Mouse (Mus musculus) induced T-regulatory cell, adult 2 months (primary cell): Measurements from ENCODE around the gene Nr1h2.
A peak's percentile ranks its signal among the peaks of the same experiment; 100 is the strongest.

ENCODE experiments used
- DNase-seq: peaks from one replicate; pipeline ENCODE4 v3.0.0-alpha.2; 2012; ENCODE audit warnings: low read depth

Gene Nr1h2

DNA sequence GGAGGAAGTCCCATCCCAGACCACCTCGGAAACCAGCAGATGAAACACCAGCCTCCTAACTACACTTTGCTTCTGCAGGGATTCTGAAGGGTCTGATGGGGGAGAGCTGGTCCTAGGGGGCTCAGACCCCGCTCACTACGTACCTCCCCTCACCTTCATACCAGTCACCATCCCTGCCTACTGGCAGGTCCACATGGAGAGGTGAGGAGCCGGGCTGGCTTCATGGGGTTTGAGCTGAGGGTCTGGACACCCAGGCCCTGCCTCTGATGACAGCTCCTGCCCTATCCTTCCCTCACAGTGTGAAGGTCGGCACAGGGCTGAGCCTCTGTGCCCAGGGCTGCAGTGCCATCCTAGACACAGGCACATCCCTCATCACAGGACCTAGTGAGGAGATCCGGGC lies 31.2 kb upstream of the Nr1h2 start:
- no peak for DNase-seq

DNA sequence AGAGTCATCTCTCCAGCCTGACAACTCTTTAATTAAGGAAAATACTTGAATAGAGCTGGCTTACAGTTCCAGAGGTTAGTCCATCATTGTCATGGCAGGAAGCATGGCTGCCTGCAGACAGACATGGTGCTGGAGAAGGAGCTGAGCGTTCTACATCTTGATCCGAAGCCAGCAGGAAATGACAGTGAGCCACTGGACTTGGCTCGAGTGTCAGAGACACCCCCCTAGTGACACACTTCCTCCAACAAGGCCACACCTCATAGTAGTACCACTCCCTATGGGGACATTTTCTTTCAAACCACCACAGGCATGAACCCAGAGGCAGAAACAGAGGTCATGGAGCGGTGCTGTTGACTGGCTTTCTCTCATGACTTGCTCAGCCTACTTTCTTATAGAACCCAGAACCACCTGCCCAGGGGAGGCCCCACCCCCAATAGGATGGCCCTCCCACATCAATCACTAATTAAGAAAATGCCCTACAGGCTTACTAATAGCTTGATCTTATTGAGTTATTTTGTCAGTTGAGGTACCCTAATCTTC lies 30.6 kb upstream of the Nr1h2 start:
- no peak for DNase-seq

DNA sequence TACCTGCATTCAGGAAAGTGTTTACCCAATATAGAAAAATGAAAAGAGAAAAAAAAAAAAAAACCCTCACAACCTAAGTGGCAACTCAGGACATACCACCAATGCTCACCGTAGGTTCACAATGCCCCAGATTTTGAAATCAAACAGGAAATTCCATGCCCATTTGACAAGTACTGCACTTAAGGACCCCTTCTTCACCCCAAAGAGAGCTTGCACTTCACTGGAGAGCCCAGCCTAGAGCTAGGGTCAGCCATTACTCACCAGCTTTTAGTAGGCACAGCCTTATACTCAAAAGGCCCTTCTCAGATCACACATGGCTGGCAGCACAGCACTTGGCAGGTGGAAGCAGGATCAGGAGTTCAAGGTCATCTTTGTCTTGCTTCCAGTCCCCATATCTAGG lies 29.4 kb upstream of the Nr1h2 start:
- DNase-seq, result no peak

DNA sequence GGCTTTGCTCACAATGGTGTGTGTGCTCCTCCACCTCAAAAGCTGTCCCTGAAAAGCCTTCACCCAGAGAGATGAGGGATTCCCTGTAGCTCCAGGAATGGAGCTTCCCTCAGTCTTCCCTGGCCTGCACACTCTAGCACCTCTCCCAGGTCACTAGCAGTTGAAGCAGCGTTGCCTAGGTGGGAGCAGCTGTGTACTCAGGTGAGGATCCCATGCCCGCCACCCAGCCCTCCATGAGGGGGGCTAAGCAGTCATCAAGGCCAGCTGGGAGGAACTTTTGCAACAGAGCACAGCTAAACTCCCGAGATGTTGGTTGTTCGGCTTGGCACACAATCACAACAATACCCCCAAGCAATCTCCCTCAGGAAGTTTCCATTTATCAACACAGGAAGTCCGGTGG lies 29.0 kb upstream of the Nr1h2 start:
- DNase-seq, result no peak

DNA sequence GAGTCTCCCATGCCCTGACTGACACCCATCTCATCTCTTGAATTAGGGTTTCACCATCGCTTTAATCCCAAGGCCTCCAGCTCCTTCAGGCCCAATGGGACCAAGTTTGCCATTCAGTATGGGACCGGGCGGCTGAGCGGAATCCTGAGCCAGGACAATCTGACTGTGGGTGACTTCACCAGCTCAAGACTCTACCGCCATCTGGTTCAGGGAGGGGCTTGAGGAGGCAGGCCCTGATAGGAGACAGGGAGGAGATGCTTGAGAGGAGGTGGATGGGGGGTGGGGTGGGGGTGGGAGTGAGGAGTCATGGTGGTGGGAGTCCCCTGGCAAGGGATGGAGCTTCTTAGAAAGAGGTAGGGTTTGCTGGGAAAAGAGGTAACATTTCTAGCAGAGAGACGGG lies 27.9 kb upstream of the Nr1h2 start:
- no peak for DNase-seq

DNA sequence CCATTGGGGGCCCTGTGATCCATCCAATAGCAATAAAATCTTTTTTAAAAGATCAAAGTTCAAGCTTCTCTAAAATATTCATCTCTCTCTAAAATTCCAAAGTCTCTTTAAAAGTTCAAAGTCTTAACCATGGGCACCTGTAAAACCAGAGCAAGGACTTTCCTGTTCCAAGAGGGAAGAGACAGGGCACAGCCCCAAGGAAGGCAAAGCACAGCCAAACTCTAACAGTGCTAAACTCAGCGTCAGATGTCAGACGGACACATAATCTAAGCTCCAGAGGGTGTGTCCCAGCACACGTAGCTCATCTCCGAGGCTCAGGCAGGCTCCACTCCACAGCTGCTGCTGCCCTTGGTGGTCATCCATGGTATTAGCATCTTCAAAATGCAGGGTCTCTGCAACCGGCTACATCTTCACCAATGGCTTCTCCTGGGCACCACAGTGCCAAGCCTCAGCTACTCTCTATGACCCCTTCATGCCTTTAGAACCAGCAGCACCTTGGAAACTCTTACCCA lies 22.6 kb upstream of the Nr1h2 start:
- no peak for DNase-seq

DNA sequence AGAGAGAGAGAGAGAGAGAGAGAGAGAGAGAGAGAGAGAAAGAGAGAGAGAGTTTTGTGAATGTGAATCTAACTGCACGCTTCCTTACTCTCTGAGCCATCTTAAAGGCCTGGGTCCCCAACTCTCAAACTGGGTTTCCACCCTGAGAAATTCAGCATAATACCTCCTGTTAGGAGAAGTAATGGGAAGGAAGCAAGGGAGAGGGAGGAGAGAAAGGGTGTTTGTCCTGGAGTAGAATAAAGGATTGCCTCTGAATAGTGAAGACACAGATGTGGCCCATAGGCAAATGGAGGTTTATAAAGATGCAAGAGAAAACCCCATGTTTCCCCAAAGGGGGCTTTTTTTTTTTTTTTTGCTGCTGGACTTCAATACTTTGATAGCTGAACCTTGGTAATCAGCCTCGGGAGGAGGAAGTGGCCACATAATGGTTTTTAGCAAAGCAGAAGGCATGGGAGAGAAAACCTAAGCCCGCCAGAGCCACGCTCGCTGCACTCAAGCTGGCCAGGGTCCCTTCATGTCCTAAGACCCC lies 19.3 kb upstream of the Nr1h2 start:
- DNase-seq, result no peak

DNA sequence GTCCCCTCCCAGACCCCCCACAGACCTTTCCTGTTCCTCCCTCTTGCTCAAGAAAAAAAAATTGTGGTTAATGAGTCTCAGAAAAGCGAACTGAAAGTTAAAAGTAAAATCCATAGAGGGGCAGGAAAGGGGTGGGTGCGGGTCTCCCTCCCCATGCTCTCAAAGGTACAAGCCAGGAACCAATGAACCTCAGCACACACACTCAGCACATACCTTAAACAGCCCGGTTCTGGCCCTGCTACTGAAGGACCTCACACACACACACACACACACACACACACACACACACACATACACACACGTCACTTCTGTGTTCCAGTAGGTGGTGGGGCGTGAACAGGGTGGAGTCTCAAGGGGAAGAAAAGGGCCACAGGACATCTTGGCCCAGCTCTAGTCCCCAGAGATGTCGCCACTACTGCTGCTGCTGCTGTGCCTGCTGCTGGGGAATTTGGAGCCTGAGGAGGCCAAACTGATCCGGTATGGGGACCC lies 18.5 kb upstream of the Nr1h2 start, which contains the start of gene Napsa:
Gene Napsa, plus strand, starts transcription at position 168 of the 489 bp plus-strand sequence.
- no peak for DNase-seq

DNA sequence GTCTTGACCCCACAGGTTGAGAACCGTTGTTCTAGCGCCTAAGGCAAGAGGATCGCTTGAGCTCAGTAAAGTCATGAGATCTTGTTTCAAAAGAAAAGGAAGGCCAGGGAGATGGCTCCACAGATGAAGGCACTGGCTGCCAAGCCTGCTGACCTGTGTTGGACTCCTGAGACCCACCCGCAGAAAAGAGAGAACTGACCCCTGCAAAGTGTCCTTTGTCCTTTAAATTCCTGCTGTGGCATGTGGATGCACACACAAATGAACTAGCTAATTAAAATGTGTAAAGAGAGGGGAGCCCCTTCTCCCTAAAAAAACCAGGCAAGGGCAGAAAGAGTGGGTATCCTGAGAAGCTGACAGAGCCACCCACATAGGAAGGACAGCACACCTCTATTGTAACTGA lies 18.1 kb upstream of the Nr1h2 start:
- DNase-seq, result no peak

DNA sequence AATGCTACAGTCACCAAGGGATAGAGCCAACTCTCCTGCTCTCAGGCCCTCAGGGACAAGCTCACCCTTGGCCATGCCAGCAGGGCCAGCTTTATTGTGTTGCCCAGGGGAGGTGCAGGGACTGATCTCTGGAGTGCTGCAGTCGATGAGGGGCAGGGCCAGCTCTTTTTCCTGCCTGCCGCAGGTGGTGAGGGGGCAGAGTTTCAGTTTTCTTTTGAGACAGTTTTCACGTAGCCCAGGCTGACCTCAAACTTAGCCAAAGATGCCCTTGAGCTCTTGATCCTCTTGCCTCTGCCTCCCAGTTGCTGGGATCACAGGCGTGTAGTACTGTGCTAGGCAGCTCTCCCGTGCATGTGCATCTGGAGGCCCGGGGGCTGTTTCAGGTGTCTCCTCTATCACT lies 17.2 kb upstream of the Nr1h2 start:
- no peak for DNase-seq

DNA sequence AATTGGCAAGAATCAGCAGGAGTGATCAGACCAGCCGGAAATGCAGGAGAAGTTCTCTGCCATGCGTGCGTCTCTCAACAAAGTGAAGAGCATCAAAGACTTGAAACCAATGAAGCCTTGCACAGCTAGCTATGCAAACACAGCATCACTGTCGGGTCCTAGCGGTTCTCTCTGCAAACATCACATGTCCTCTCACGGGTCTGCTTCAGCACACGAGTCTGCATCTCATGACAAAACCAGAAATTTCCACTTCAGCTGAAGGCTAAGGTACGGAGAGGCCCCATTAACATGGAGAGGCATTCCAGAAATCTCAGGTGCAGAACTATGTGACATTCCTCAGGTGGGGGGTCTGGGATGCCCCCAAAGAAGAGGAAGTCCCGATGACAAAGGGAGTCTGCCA lies 15.1 kb upstream of the Nr1h2 start:
- no peak for DNase-seq

DNA sequence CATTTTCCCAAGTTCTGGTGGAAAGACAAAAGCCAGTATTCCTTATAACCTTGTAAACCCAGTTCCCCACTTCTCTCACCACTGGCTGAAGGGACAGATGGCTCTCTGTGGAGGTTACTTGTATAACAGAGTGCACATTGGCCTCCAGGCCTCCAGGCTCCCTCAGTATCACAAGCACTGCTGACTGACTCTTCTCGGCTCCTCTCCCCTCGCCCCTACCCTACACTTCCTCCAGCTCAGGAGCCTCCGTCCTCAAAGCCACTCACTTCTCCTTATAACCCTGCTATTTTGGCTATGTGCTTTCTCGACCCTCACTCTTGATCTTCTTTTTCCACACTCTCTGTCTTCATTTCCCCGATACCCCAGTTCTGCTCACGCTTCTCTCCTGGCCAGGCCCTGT lies 11.7 kb upstream of the Nr1h2 start:
- DNase-seq, result no peak

DNA sequence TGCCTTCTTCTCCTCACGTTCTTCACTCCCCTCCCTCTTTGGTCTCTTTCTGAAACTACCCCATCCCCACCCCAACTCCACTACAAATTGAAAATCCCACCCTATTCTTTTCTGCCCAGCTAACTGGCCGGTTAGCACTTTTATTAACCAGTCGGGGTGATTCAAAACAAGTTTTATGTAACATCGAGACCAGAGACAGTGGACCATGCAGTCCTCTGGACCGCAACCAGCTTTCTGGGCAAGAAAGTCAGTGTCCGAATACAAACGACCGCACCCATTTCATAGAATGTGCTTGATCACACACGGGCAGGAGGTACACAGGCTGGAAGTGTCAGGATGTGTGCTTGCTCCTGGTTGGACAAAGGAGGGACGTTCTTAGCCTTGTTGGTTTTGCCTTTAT lies 10.7 kb upstream of the Nr1h2 start:
- no peak for DNase-seq

DNA sequence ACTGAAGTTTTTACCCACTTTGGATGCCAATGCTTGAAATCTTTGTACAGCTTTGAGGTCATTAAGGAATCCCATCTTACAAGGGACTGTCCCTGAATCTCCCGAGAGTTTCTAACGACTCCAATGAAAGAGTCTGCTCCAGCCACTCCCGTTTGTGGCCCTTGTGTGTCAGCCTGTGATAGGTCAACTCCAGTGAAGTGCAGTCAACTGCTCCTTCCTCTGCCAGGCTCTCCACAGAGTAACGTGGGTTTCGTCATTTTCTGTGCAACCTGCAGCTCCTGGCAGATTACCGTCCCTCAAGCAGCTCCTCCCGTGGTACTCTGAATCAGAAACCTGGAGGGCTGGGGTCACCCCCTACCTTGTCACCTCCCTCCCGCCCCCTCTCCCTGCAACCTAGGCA lies 9.5 kb upstream of the Nr1h2 start:
- DNase-seq, result no peak

DNA sequence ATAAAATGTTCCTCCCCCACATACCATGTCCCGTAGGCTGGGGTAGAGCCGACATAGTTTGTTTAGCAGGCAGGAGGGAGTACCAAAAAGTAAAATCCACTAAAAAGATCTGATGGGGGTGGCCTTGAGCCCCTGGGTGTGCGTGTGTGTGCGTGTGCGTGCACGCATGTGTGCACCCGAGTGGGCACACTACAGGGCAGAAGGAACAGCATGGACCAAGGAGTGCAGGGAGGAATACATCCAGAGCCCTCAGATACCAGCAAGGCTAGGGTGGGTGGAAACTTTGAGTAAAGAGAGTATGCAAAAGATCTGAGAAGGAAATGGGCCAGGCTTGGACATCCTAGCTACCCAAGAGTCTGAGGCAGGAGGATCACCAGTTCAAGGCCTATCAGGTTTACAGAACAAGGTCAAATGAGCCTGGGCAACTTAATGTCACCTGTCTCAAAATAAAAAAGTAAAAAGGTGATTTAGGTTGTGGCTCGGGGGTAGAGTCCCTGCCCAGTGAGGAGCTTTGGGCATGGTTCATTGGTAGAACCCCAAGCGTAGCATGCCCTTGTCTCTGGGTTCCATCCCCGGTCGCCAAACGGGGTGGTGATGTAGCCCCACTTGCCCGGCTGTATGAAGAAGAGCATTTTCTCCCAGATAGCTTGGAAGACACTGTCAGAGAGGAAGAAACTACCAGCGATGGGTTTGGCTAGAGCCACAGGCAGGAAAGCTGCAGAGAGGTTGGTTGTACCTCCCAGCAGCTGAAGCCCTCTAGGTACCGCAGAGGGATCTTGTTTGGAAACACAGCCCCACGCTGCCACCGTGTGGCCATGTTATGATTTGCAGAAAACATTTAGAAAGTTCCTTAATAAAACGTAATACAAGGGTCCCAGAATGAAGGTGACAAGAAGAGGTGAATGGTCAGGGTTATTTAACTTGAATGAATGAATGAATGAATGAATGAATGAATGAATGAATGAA lies 7.0 kb upstream of the Nr1h2 start:
- DNase-seq, result peak; percentile 90

DNA sequence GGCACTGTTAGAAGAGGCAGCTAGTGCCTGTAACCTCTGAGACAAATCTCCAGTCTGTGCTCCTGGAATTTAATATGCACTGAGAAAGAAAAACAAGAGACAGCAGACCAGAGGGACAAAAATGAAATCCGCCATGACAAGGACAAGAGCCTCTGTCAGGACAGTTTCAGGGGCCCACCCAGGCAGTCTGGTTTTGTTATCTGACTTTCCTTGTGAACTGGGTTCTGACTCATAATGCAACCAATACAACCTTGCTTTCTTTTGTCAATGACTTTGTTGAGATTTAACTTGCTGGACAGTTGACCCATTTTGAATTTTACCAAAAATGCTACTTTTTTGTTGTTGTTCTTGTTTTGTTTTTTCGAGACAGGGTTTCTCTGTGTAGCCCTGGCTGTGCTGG lies 3.9 kb upstream of the Nr1h2 start:
- DNase-seq, result no peak

DNA sequence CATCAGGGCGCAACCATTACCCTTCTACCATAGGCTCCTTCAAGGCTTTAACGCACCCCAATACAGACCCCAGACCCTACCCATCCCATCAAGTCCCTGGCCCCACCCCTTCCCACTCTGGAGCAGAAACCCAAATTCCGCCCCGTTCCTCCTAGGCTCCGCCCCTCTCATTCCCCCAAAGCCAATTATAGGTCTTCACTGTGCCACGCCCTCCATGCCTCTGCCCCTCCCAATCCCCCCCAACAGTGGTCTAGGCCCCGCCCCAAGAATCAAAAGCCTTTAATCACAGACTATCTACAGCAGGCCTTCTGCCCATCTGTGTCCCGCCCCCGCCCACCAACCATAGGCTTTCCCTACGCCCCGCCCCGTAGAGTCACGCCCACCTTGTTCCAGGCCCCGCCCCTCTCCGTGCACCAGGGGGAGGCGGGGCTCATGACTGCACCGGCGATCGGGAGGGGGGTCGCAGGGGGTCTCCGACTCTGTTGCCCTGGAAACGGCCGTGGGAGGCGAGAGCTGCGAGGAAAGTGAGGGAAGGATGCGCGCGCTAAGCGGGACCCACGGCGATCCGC lies 471 bp downstream of the Nr1h2 start:
- DNase-seq, result peak; percentile 91

DNA sequence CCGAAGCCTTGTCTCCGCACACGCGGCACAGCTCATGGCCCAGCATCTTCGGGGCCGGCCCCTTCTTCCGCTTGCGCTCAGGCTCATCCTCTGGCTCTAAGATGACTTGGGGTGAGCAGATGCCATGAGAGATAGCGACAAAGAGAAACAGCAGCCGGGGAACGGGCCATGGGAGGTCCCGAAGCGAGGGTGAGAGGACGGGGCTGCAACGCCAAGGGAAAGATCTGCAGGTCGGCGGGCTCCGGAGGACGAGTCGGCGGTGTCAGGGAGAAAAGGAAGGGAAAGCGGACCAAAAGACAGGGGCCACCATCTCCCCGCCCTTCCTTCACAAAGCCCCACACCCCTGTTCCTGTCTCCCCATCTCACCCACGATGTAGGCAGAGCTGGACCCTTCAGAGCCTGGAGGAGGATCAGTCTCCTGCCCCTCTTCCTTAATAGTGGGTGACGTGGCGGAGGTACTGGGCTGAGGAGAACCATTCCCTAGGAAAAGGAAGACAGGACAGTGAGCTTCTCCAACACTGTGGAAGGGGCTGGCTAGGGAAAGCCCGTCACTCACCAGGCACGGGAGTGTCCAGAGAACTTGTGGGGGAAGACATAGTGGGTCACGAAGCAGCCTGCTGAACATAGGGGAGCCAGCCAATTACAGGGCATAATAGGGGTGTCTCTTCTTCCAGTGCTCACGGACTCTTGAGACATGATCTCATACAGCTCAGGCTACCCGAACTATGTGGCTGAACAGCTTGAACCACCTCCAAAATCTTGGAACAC lies 1.4 kb downstream of the Nr1h2 start:
- no peak for DNase-seq

DNA sequence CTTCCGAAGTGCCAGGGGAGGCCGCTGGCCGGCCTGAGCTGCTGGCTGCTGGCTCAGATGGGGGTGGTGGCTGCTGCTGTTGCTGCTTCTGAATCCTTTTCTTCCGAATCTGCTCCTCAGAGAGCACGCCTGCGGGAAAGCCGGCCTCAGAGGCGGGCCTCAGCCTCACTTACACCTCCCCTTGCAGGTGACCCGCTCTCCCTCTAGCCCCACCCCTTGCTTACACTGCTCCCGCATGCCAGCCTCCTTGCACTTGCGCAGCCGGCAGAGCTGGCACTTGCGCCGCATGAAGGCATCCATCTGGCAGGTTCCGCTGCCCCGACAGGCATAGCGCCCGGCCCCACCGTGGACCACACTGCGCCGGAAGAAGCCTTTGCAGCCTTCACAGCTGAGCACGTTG lies 2.0 kb downstream of the Nr1h2 start:
- DNase-seq, result no peak

DNA sequence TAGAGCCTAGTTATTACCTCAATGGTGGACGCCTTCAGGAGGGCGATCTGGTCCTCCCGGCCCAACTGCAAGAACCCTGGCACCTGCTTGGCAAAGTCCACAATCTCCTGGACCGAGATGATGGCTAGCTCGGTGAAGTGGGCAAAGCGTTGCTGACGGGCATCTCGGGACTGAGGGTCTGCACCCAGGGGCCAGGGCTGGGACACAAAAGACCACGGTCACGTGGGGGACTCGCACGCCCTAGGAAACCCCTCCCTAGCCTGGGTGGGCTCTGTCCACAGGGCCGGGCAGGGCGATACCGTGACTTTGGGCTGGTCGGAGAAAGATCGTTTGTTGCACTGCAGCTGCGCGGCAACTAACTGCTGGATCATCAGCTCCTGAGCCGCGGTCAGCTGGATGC lies 2.5 kb downstream of the Nr1h2 start:
- no peak for DNase-seq

DNA sequence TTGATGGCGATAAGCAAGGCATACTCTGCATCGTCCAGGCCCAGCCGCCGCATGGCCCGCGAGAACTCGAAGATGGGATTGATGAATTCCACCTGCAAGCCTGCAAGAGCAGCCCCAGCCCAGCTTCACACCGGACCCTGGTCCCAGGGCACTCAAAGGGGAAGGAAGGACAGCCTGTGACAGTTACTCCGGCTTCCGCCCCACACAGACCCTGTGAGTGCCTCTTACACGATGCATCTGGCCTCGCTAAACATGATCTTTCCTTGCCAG lies 3.4 kb downstream of the Nr1h2 start:
- no peak for DNase-seq
